Mouse (Mus musculus): ENCODE data around the gene Anks1.
"Not testable (repeated sequence)": the region's sequence is repeated elsewhere in the genome, so short reads cannot be mapped to it uniquely, and the experiment has no call there.

Gene Anks1

GRCm38 (mm10) chr17:27966056-27966455, 57.0 kb downstream of the Anks1 start:
- in situ Hi-C loops (cut with MboI, MseI) = no loop called here

- in situ Hi-C loops (cut with MboI, MseI) = no loop called here
Measured at GRCm38 (mm10) chr17:27966508-27967021, 57.5 kb downstream of the Anks1 start.

GRCm38 (mm10) chr17:27967529-27967928, 58.4 kb downstream of the Anks1 start:
- in situ Hi-C loops (cut with MboI, MseI) = no loop called here

- in situ Hi-C loops (cut with MboI, MseI) = no loop called here
Measured at GRCm38 (mm10) chr17:27968033-27968750, 59.1 kb downstream of the Anks1 start.

GRCm38 (mm10) chr17:27968903-27969302, 59.8 kb downstream of the Anks1 start:
- in situ Hi-C loops (cut with MboI, MseI) = no loop called here

GRCm38 (mm10) chr17:27969365-27969764, 60.3 kb downstream of the Anks1 start:
- in situ Hi-C loops (cut with MboI, MseI) = no loop called here

GRCm38 (mm10) chr17:27969896-27970295, 60.8 kb downstream of the Anks1 start:
- in situ Hi-C loops (cut with MboI, MseI) = no loop called here

GRCm38 (mm10) chr17:27970305-27970704, 61.2 kb downstream of the Anks1 start:
- in situ Hi-C loops (cut with MboI, MseI) = no loop called here

- in situ Hi-C loops (cut with MboI, MseI) = no loop called here
Measured at GRCm38 (mm10) chr17:27971496-27971895, 62.4 kb downstream of the Anks1 start.

- in situ Hi-C loops (cut with MboI, MseI) = no loop called here
Measured at GRCm38 (mm10) chr17:27973337-27973736, 64.2 kb downstream of the Anks1 start.

GRCm38 (mm10) chr17:27976266-27976665, 67.2 kb downstream of the Anks1 start:
- in situ Hi-C loops (cut with MboI, MseI) = no loop called here

- in situ Hi-C loops (cut with MboI, MseI) = no loop called here
Measured at GRCm38 (mm10) chr17:27977008-27977636, 68.0 kb downstream of the Anks1 start.

GRCm38 (mm10) chr17:27980391-27980955, 71.4 kb downstream of the Anks1 start:
- in situ Hi-C loops (cut with MboI, MseI) = no loop called here

- in situ Hi-C loops (cut with MboI, MseI) = no loop called here
Measured at GRCm38 (mm10) chr17:27981451-27982069, 72.5 kb downstream of the Anks1 start.

- in situ Hi-C loops (cut with MboI, MseI) = not testable (repeated sequence)
Measured at GRCm38 (mm10) chr17:27982070-27982457, 73.0 kb downstream of the Anks1 start.

GRCm38 (mm10) chr17:27982712-27983266, 73.7 kb downstream of the Anks1 start:
- in situ Hi-C loops (cut with MboI, MseI) = no loop called here

- in situ Hi-C loops (cut with MboI, MseI) = no loop called here
Measured at GRCm38 (mm10) chr17:27984421-27984820, 75.3 kb downstream of the Anks1 start.

- in situ Hi-C loops (cut with MboI, MseI) = loop anchor here (5.0 kb wide), 3 partner anchors 61 to 176 kb away; no protein-coding TSS in a partner anchor
Measured at GRCm38 (mm10) chr17:27986106-27986505, 77.0 kb downstream of the Anks1 start.

- in situ Hi-C loops (cut with MboI, MseI) = loop anchor here (5.0 kb wide), 3 partner anchors 57 to 172 kb away; no protein-coding TSS in a partner anchor
Measured at GRCm38 (mm10) chr17:27989807-27990542, 80.9 kb downstream of the Anks1 start.

- in situ Hi-C loops (cut with MboI, MseI) = no loop called here
Measured at GRCm38 (mm10) chr17:27994001-27994944, 85.2 kb downstream of the Anks1 start.

Data from T-helper 1 cell (primary cell).